Mouse (Mus musculus) inflammation-experienced regulatory T-cells, adult 6 months (primary cell): ENCODE results near the gene Slit2. TPM values are rescaled to one million over a fixed set of nuclear protein-coding genes. Genes with fewer than 3 reads are reported as not detected.

Source experiments
- ATAC-seq: one replicate; pipeline ENCODE4 v1.8.0; 2017
- polyA plus RNA-seq, 3 experiments: library from polyadenylated mRNA; unstranded; fragments of 100-300 nt; shearing (Covaris generic); gene quantifications; one replicate each; pipeline ENCODE4 v1.2.1; 2017

Slit2 gene
- polyA plus RNA-seq, 3 experiments from 2014 or later = 0.15 to 0.27 (median 0.17) TPM

GRCm38 (mm10) chr5:48050637-48051314 lies 67.8 kb downstream of the Slit2 start:
- ATAC-seq = no peak

DNA sequence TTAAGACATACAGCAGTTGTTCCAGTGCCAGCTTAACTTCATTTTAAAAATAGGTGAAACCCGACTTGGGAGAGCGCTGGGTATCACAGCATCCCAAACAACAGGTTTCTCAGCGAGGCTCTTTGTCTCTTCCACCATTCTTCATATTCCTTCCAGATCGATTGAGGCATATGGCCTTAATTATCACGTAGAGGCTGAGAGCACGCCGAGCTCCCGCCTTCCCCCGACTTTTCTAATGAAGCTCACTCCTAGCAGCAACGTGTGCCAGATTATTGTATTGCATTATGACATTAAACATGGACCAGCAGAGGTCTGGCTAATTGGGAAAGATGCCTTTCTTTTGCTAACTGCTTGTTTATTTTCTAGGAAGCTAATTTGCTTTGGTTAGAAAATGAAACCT lies 75.7 kb downstream of the Slit2 start:
- no peak for ATAC-seq

- no peak for ATAC-seq
These were observed 77.8 kb downstream of the Slit2 start for GRCm38 (mm10) chr5:48060715-48061114.

DNA sequence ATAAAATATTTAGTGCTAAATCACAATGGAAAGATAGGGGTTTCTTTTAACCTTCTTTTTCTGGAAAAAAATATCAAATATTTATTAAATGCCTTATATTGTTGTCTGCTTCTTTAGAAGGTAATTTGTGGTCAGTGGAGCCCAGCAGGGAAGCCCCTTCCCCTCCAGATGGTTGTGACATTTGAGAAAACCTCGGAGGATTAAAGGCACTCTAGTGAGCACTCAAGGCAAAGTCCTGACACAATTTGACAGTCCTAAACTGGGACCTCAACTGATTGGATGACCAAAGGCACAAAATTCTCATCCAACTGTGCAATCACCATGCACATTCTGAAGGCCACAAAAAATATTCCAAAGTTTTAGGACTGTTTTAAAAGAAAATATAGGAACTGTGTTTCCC lies 95.8 kb downstream of the Slit2 start:
- ATAC-seq = no peak

DNA sequence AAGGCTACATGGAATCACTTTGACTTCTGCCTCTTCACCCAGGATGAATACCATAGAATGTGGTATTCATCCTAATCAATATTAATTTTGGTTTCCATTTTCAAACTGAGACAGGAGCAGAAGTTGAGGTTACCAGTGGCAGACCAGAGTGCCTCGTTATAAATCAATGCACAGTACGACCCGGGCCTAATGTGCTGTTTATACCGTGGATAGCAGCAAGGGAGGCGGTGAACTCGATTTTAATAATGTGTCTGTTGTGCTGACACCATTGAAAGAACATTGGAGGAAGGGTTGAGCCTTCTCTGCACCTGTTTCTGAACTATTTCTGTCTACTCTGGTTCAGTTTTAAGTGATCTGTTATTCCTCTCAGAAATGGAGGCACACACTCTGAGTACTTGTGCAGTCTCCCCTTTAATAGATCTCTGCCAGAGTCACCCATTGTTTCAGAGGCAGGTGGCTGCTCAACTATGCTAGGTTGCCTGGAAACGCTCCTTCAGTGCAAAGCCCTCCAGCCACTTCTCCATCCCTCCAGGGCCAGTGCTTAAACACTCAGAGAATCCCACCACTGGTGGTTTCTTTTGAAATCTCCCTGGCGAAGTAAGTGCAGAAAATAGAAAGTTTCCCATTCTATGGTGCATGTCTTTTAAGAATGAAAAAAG lies 98.4 kb downstream of the Slit2 start:
- no peak for ATAC-seq

GRCm38 (mm10) chr5:48113400-48113799 lies 130.5 kb downstream of the Slit2 start:
- no peak for ATAC-seq

DNA sequence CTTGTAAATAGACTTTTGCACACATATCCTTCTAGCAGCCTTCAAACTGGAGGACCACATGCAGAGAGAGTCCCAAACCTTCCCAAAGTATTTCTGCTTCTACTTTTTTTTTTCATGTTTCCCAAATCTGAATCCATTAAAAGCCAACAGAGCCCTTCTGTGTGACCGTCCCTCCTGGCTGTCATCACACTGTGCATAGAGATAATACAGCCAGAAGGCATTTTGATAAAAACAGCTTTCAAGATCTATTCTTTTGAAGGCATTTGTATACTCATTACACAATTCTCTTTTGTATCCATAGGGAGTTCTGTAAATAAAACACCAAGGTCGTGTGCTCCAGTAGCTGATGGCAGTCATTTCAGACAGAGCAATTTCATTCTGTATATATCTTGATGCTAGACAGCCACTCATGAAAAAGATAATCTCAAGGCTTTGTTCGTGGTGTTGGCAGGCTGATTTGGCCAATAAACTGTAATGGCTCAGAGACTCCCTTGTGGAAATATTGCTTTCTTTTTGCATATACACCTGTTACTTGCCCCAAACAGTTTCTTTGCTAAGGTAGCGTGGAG lies 132.1 kb downstream of the Slit2 start:
- no peak for ATAC-seq

- no peak for ATAC-seq
These were observed 139.7 kb downstream of the Slit2 start for GRCm38 (mm10) chr5:48122651-48123050.

GRCm38 (mm10) chr5:48125770-48126423 lies 143.0 kb downstream of the Slit2 start:
- no peak for ATAC-seq

GRCm38 (mm10) chr5:48129981-48130380 lies 147.0 kb downstream of the Slit2 start:
- ATAC-seq = no peak

GRCm38 (mm10) chr5:48136571-48136970 lies 153.6 kb downstream of the Slit2 start:
- no peak for ATAC-seq

- no peak for ATAC-seq
These were observed 156.0 kb downstream of the Slit2 start for GRCm38 (mm10) chr5:48138849-48139487.

DNA sequence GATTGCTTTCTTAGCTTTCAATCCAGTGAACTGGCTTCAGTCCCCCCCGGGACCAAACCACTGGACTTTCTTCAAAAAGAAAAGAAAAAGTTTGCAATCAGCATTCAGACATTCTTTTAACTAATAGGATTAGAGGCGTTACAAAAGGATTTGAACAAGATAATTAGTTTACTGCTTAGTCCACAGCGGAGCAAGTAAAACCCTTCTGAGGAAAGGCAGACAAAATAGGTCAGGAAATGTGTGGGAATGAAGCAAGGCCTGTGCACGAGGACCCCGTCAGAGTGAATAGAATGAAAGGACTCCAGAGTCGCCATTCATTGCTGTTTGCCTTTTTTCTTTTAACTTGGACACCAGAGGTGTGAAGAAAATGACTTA lies 156.5 kb downstream of the Slit2 start:
- no peak for ATAC-seq

GRCm38 (mm10) chr5:48146082-48146481 lies 163.1 kb downstream of the Slit2 start:
- ATAC-seq = no peak

DNA sequence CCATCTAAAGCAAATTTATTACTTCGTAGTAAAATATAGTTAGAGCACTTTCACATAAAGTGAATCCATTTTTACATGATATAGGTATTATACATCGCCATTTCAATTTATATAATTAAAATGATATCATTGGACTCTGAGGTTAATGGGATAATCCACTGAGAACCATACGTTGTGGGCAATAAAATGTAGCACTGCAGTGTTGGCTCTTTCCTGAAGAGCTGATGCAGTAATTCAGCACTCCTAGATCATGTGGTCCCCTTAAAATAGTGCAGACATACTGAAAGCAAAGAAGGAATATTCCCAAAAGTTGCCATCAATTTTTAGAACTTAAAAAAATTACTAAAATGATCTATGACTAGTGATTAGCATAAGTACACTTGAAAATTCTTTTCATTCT lies 177.9 kb downstream of the Slit2 start:
- no peak for ATAC-seq

DNA sequence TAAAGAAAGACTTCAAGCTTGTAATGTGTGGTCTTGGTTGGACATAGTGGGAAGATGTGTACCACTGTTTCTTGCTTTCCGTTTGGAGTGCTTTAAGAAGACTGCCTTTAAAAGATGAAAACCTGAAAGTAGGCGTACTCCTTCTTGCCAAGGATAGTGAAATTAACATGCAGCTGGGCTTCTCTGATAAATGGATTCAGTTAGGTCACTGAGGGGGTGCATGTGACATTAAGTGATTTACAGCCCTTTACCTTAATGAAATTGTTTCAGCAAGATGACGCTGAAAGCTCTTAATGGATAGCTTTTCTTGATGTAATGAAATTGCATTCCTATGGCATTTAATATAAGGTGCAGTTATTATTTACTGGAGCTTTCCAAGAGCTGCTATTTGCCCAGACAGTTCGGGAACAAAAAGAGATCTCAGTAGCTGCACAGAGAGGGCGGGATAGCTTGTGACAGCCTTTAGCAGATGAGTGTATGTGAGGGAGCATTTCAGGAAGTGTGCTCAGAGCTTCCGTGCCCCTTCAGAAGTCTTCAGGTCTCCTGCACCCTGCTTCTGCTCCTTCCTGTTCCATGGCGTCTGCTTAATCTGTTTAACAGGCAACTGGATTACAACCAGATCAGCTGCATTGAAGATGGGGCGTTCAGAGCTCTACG lies 198.8 kb downstream of the Slit2 start:
- ATAC-seq = no peak

GRCm38 (mm10) chr5:48184358-48184757 lies 201.4 kb downstream of the Slit2 start:
- no peak for ATAC-seq

GRCm38 (mm10) chr5:48187819-48188218 lies 204.9 kb downstream of the Slit2 start:
- no peak for ATAC-seq

GRCm38 (mm10) chr5:48199380-48199779 lies 216.4 kb downstream of the Slit2 start:
- no peak for ATAC-seq

- no peak for ATAC-seq
These were observed 232.3 kb downstream of the Slit2 start for GRCm38 (mm10) chr5:48215248-48215647.

- ATAC-seq = no peak
These were observed 236.8 kb downstream of the Slit2 start for GRCm38 (mm10) chr5:48219624-48220155.

DNA sequence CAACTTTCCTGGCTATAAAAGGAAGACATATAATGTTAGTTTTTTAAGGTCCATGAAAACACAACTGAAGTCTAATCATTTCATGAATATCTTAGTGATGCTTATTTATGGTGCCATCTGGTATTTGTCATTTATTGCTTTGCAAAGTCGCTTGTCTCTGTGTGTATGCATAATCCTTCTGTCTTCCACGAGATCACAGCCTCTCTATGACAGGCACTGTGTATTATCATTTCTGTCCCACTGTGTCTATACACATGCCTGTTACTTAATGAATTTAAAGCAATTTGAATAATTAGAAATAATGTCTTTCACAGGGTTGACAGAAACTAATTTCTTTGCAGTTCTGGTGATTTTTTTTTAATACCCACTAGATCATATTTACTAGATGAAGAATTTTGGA lies 242.6 kb downstream of the Slit2 start:
- no peak for ATAC-seq
